Mouse (Mus musculus): ENCODE measurements at regions not wholly inside any gene's neighbourhood (a gene's known extent, or its start where the extent isn't known, plus 50 kb on each side); places are given as distances from the start of the nearest gene placed in this dataset.

DNA sequence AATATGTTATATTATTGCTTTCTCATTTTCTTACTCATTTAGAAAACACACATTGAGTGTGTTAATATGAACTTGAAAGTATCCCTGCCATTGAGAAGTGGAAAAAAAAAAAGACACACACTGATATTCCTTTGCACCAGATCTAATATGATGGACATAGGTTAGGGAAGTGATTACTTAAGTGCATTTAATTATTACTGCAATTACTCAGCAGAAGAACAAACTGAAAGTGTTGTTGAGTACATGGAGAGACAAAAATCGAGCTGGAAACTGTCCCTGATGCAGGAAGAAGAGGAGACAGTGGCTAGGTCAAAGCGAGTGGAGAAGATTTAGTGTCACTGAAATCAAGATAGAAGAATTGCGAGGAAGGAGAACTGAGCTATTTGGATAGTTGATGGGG is 88.8 kb upstream of the Vgll3 start:
- TF ChIP-seq CTCF (IDR thresholded peaks at IDR 0.05; ENCODE audit: low read depth), result no peak
- no peak overlapping the region for H3K4me3 ChIP-seq (ENCODE audit: low read depth, low read length)
- H3K9ac ChIP-seq, result no peak overlapping the region
- H3K36me3 ChIP-seq (ENCODE audit: insufficient read depth), result no peaks in the 10 kb centered on the region
- WGBS, result 59% methylated on average over 3 of the region's 3 CpGs
- no peaks in the 10 kb centered on the region for H3K9me3 ChIP-seq (ENCODE audit: low read depth, low read length)
- DNase-seq (no peak), ATAC-seq (ENCODE audit: insufficient read depth) (no peak)
- no peaks in the 10 kb centered on the region for H3K27me3 ChIP-seq (ENCODE audit: insufficient read depth, low read length)
- no peak overlapping the region for H3K27ac ChIP-seq (ENCODE audit: low read depth)
- H3K4me2 ChIP-seq, result no peak overlapping the region
- no peaks in the 10 kb centered on the region for H3K4me1 ChIP-seq (ENCODE audit: insufficient read depth)

- no peak for TF ChIP-seq CTCF (IDR thresholded peaks at IDR 0.05; ENCODE audit: low read depth)
- 78% methylated on average over 4 of the region's 4 CpGs for WGBS
- Histone ChIP-seq H3K9ac (no peak overlapping the region), H3K27ac (ENCODE audit: low read depth) (no peak overlapping the region), H3K4me2 (no peak overlapping the region), H3K4me3 (ENCODE audit: low read depth, low read length) (no peak overlapping the region), H3K36me3 (ENCODE audit: insufficient read depth) (no peaks in the 10 kb centered on the region), H3K27me3 (ENCODE audit: insufficient read depth, low read length) (no peaks in the 10 kb centered on the region), H3K9me3 (ENCODE audit: low read depth, low read length) (no peaks in the 10 kb centered on the region), H3K4me1 (ENCODE audit: insufficient read depth) (no peaks in the 10 kb centered on the region)
- DNase-seq (no peak), ATAC-seq (ENCODE audit: insufficient read depth) (no peak)
These were observed 85.7 kb upstream of the Vgll3 start for GRCm38 (mm10) chr16:65729322-65729721.

- Histone ChIP-seq H3K4me1 (ENCODE audit: insufficient read depth) (no peaks in the 10 kb centered on the region), H3K4me3 (ENCODE audit: low read depth, low read length) (no peak overlapping the region), H3K27me3 (ENCODE audit: insufficient read depth, low read length) (no peaks in the 10 kb centered on the region), H3K27ac (ENCODE audit: low read depth) (no peak overlapping the region), H3K9me3 (ENCODE audit: low read depth, low read length) (no peaks in the 10 kb centered on the region), H3K4me2 (no peak overlapping the region), H3K9ac (no peak overlapping the region), H3K36me3 (ENCODE audit: insufficient read depth) (no peaks in the 10 kb centered on the region)
- DNase-seq, result no peak
- 78% methylated on average over 3 of the region's 3 CpGs for WGBS
- ATAC-seq (ENCODE audit: insufficient read depth), result no peak
- no peak for TF ChIP-seq CTCF (IDR thresholded peaks at IDR 0.05; ENCODE audit: low read depth)
These were observed 75.4 kb upstream of the Vgll3 start for GRCm38 (mm10) chr16:65739652-65740051.

DNA sequence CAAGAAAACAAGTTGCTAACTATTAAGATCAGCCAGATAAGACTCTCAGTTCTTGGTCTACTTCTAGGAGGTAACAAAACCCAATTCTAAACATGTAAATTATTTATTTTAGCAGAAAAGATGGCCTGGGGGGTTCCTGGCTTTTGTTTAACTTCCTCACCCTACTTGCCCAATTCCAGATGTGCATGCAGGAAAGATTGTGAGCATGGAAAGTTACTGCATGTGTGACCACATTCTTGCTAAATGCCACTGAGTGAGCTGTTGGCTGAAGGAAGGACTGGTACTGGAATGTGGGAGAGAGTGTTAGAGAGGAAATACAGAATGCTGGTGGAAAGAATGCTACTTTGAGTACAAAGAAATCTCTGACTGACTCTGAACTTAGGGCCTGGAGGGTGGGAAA is 72.1 kb upstream of the Vgll3 start:
- no peak overlapping the region for H3K4me2 ChIP-seq
- DNase-seq, result no peak
- no peaks in the 10 kb centered on the region for H3K36me3 ChIP-seq (ENCODE audit: insufficient read depth)
- H3K4me1 ChIP-seq (ENCODE audit: insufficient read depth), result no peaks in the 10 kb centered on the region
- TF ChIP-seq CTCF (IDR thresholded peaks at IDR 0.05; ENCODE audit: low read depth), result no peak
- H3K27me3 ChIP-seq (ENCODE audit: insufficient read depth, low read length), result no peaks in the 10 kb centered on the region
- H3K9me3 ChIP-seq (ENCODE audit: low read depth, low read length), result no peaks in the 10 kb centered on the region
- ATAC-seq (ENCODE audit: insufficient read depth), result no peak
- H3K4me3 ChIP-seq (ENCODE audit: low read depth, low read length), result no peak overlapping the region
- H3K27ac ChIP-seq (ENCODE audit: low read depth), result no peak overlapping the region
- no peak overlapping the region for H3K9ac ChIP-seq

DNA sequence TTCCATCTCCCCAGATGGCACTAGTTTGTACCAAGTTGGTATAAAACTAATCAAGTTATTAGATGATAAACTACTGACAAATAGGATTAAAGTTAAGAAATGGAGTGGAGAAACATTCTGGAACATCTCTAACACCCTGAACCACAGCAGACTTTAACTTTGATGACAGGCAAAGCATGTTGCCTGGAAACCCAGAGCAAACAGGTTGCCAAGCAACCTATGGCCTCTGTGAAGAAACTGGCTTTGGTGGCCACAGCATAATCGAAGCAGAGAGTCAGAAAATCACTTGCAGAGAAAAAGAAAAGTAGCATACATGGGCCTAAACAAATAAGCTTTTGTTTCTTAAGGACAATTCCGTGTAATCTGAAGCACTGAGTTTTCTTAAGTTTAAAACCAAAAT is 59.4 kb upstream of the Vgll3 start:
- Histone ChIP-seq H3K27me3 (ENCODE audit: insufficient read depth, low read length) (no peaks in the 10 kb centered on the region), H3K4me2 (no peak overlapping the region), H3K27ac (ENCODE audit: low read depth) (no peak overlapping the region), H3K9me3 (ENCODE audit: low read depth, low read length) (no peaks in the 10 kb centered on the region), H3K4me1 (ENCODE audit: insufficient read depth) (no peaks in the 10 kb centered on the region), H3K4me3 (ENCODE audit: low read depth, low read length) (no peak overlapping the region), H3K9ac (no peak overlapping the region), H3K36me3 (ENCODE audit: insufficient read depth) (no peaks in the 10 kb centered on the region)
- 51% methylated on average over 2 of the region's 2 CpGs for WGBS
- no peak for TF ChIP-seq CTCF (IDR thresholded peaks at IDR 0.05; ENCODE audit: low read depth)
- DNase-seq (no peak), ATAC-seq (ENCODE audit: insufficient read depth) (no peak)
